Mouse (Mus musculus): Measurements from ENCODE around the gene Lars2. TPM values are rescaled to one million over a fixed set of nuclear protein-coding genes. Genes with fewer than 3 reads are reported as not detected.
"Not testable (repeated sequence)": the region's sequence is repeated elsewhere in the genome, so short reads cannot be mapped to it uniquely, and the experiment has no call there.

Gene Lars2
- polyA plus RNA-seq (2012; ENCODE audit: insufficient read depth, insufficient read length, missing spikeins) = 3,425 and 3,732 TPM in 2 replicates

GRCm38 (mm10) chr9:123366708-123367385 is at the start of gene Lars2:
Lars2 (plus strand) TSS chr9:123366927.
- Histone ChIP-seq H3K4me1 (ENCODE audit: control insufficient read depth, insufficient read depth, low read length) (peaks cover 4% of the 10 kb centered on the region), H3K27ac (ENCODE audit: insufficient read depth, low read depth, low read length) (peak within 1 kb of the TSS; percentile 50; the same call in 1 of the 2 replicates), H3K4me3 (ENCODE audit: insufficient read depth, low read length) (peak within 1 kb of the TSS; percentile 83)
- TF ChIP-seq CTCF (IDR thresholded peaks at IDR 0.05; ENCODE audit: low read depth, low read length) = no peak
- TF ChIP-seq POLR2A (IDR thresholded peaks at IDR 0.05; ENCODE audit: borderline replicate concordance, low read depth, low read length) = 0 out of 2 replicates have a peak, but pooled peaks have one; percentile 25

GRCm38 (mm10) chr9:123326106-123326505 is 40.6 kb upstream of the Lars2 start:
- H3K4me1 ChIP-seq (ENCODE audit: control insufficient read depth, insufficient read depth, low read length) = no peaks in the 10 kb centered on the region
- H3K4me3 ChIP-seq (ENCODE audit: insufficient read depth, low read length) = no peak overlapping the region
- TF ChIP-seq CTCF (IDR thresholded peaks at IDR 0.05; ENCODE audit: low read depth, low read length) (no peak), POLR2A (IDR thresholded peaks at IDR 0.05; ENCODE audit: borderline replicate concordance, low read depth, low read length) (no peak)
- H3K27ac ChIP-seq (ENCODE audit: insufficient read depth, low read depth, low read length) = no peak overlapping the region

DNA sequence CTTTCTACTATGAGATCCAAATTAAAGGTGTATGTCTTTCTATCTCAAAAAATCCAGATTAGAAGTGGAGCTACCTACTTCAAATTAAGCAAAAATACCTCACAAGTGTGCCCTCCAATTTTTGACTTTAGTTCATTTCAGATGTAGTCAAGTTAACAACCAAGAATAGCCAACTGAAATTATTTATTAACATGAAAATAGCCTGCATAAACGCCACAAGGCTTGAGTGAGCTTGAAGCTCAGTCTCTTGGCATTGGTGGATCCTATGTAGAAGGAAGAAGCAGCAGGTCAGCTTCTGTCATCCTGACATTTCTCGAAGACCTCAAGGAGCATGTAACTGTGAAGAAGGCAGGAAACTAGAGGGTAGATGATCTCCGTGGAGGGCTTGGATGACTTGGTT is 38.4 kb upstream of the Lars2 start:
- TF ChIP-seq CTCF (IDR thresholded peaks at IDR 0.05; ENCODE audit: low read depth, low read length) = no peak
- no peak for TF ChIP-seq POLR2A (IDR thresholded peaks at IDR 0.05; ENCODE audit: borderline replicate concordance, low read depth, low read length)
- Histone ChIP-seq H3K27ac (ENCODE audit: insufficient read depth, low read depth, low read length) (no peak overlapping the region), H3K4me1 (ENCODE audit: control insufficient read depth, insufficient read depth, low read length) (no peaks in the 10 kb centered on the region), H3K4me3 (ENCODE audit: insufficient read depth, low read length) (no peak overlapping the region)

- H3K27ac ChIP-seq (ENCODE audit: insufficient read depth, low read depth, low read length) = no peak overlapping the region
- H3K4me1 ChIP-seq (ENCODE audit: control insufficient read depth, insufficient read depth, low read length) = no peaks in the 10 kb centered on the region
- TF ChIP-seq CTCF (IDR thresholded peaks at IDR 0.05; ENCODE audit: low read depth, low read length) = no peak
- TF ChIP-seq POLR2A (IDR thresholded peaks at IDR 0.05; ENCODE audit: borderline replicate concordance, low read depth, low read length) = no peak
- no peak overlapping the region for H3K4me3 ChIP-seq (ENCODE audit: insufficient read depth, low read length)
Measured at GRCm38 (mm10) chr9:123329831-123330230, 36.9 kb upstream of the Lars2 start.

DNA sequence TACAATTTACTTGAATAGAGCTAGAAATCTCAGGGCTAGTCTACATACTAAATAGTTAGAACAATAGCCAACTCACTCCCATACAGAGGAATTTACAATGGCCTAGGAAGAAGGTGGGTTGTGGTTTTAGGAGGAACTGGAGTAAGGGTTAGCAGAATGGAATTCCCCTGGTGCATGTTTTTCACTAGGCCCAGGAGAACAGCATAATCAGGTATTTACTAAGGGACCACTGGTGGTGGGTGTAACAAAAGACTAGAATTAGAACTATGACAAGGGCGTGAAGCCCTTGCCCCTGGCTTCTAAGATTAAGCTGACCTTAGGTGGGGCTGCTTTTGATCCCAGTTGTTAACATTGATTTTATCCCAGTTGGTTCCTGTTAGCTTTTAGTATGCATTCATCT is 36.5 kb upstream of the Lars2 start:
- H3K4me1 ChIP-seq (ENCODE audit: control insufficient read depth, insufficient read depth, low read length); H3K4me3 ChIP-seq (ENCODE audit: insufficient read depth, low read length); H3K27ac ChIP-seq (ENCODE audit: insufficient read depth, low read depth, low read length): not testable (repeated sequence)

GRCm38 (mm10) chr9:123333479-123333878 is 33.2 kb upstream of the Lars2 start:
- TF ChIP-seq CTCF (IDR thresholded peaks at IDR 0.05; ENCODE audit: low read depth, low read length) (no peak), POLR2A (IDR thresholded peaks at IDR 0.05; ENCODE audit: borderline replicate concordance, low read depth, low read length) (no peak)
- H3K4me3 ChIP-seq (ENCODE audit: insufficient read depth, low read length) = no peak overlapping the region
- no peaks in the 10 kb centered on the region for H3K4me1 ChIP-seq (ENCODE audit: control insufficient read depth, insufficient read depth, low read length)
- no peak overlapping the region for H3K27ac ChIP-seq (ENCODE audit: insufficient read depth, low read depth, low read length)

- Histone ChIP-seq H3K4me3 (ENCODE audit: insufficient read depth, low read length) (no peak overlapping the region), H3K4me1 (ENCODE audit: control insufficient read depth, insufficient read depth, low read length) (peaks cover 7% of the 10 kb centered on the region), H3K27ac (ENCODE audit: insufficient read depth, low read depth, low read length) (no peak overlapping the region)
- no peak for TF ChIP-seq POLR2A (IDR thresholded peaks at IDR 0.05; ENCODE audit: borderline replicate concordance, low read depth, low read length)
- TF ChIP-seq CTCF (IDR thresholded peaks at IDR 0.05; ENCODE audit: low read depth, low read length) = no peak
Measured at GRCm38 (mm10) chr9:123335044-123335670, 31.6 kb upstream of the Lars2 start.

- H3K4me3 ChIP-seq (ENCODE audit: insufficient read depth, low read length) = no peak overlapping the region
- H3K4me1 ChIP-seq (ENCODE audit: control insufficient read depth, insufficient read depth, low read length) = peaks cover 10% of the 10 kb centered on the region
- no peak for TF ChIP-seq CTCF (IDR thresholded peaks at IDR 0.05; ENCODE audit: low read depth, low read length)
- no peak for TF ChIP-seq POLR2A (IDR thresholded peaks at IDR 0.05; ENCODE audit: borderline replicate concordance, low read depth, low read length)
- H3K27ac ChIP-seq (ENCODE audit: insufficient read depth, low read depth, low read length) = no peak overlapping the region
Measured at GRCm38 (mm10) chr9:123339651-123340144, 27.0 kb upstream of the Lars2 start.

DNA sequence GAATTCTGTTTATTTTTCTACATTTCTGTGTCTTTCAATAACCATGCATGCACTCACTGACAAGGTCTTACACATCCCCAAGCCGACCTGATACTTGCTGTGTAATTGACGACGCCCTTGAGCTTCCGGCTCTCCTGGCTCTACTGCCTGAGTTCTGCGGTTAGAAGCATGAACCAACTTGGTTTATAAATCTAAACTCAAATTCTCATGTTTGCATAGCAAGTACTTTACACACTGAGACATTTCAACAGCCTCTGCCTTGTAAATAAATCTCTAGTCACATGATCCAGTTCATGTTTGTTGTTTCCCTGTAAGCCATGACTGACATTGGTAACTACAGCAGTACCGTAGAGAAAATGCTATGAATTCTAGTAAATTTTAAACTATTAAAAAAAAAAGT is 25.5 kb upstream of the Lars2 start:
- TF ChIP-seq CTCF (IDR thresholded peaks at IDR 0.05; ENCODE audit: low read depth, low read length) (no peak), POLR2A (IDR thresholded peaks at IDR 0.05; ENCODE audit: borderline replicate concordance, low read depth, low read length) (no peak)
- no peak overlapping the region for H3K27ac ChIP-seq (ENCODE audit: insufficient read depth, low read depth, low read length)
- H3K4me3 ChIP-seq (ENCODE audit: insufficient read depth, low read length) = no peak overlapping the region
- H3K4me1 ChIP-seq (ENCODE audit: control insufficient read depth, insufficient read depth, low read length) = peaks cover 10% of the 10 kb centered on the region

GRCm38 (mm10) chr9:123343069-123343468 is 23.7 kb upstream of the Lars2 start:
- Histone ChIP-seq H3K4me1 (ENCODE audit: control insufficient read depth, insufficient read depth, low read length) (peaks cover 10% of the 10 kb centered on the region), H3K27ac (ENCODE audit: insufficient read depth, low read depth, low read length) (no peak overlapping the region), H3K4me3 (ENCODE audit: insufficient read depth, low read length) (no peak overlapping the region)
- TF ChIP-seq POLR2A (IDR thresholded peaks at IDR 0.05; ENCODE audit: borderline replicate concordance, low read depth, low read length) (no peak), CTCF (IDR thresholded peaks at IDR 0.05; ENCODE audit: low read depth, low read length) (no peak)

GRCm38 (mm10) chr9:123349286-123349685 is 17.4 kb upstream of the Lars2 start:
- H3K4me3 ChIP-seq (ENCODE audit: insufficient read depth, low read length); H3K4me1 ChIP-seq (ENCODE audit: control insufficient read depth, insufficient read depth, low read length); H3K27ac ChIP-seq (ENCODE audit: insufficient read depth, low read depth, low read length): not testable (repeated sequence)
